Mouse (Mus musculus) central nervous system, embryonic 11.5 days (tissue): ENCODE measurements around the gene Tpm3. TPM values are rescaled to one million over a fixed set of nuclear protein-coding genes. Genes with fewer than 3 reads are reported as not detected.

Experiments used
- polyA plus RNA-seq: library from polyadenylated mRNA; depleted of rRNA; stranded (reverse); fragments of >200 nt; gene quantifications from 2 replicates; pipeline ENCODE4 v1.2.3, GENCODE M21; 2012; rRNA removed

Tpm3 gene
- polyA plus RNA-seq, result 273 and 485 TPM in 2 replicates

DNA sequence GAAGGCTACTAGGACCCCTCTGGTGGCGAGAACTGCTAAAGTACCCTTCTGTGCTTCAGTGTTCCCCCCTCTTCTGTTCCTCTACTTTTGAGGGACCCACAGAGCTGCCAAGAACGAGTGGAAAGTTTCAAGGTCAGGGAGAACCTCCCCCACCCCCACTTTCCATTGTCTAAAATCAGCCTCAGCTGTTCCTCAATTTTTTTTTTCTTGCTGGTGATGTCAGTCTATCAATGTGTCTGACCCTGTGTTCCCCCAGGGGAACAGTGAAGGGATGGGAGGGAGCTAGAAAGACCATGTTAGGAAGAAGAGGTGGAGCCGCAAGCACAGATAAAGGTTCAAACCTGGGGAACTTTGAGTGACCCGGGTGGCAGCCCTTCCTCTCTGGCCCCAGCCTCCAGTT lies at the start of gene Tpm3:
Gene Tpm3, plus strand, starts transcription at position 356 of the 400 bp plus-strand sequence.

DNA sequence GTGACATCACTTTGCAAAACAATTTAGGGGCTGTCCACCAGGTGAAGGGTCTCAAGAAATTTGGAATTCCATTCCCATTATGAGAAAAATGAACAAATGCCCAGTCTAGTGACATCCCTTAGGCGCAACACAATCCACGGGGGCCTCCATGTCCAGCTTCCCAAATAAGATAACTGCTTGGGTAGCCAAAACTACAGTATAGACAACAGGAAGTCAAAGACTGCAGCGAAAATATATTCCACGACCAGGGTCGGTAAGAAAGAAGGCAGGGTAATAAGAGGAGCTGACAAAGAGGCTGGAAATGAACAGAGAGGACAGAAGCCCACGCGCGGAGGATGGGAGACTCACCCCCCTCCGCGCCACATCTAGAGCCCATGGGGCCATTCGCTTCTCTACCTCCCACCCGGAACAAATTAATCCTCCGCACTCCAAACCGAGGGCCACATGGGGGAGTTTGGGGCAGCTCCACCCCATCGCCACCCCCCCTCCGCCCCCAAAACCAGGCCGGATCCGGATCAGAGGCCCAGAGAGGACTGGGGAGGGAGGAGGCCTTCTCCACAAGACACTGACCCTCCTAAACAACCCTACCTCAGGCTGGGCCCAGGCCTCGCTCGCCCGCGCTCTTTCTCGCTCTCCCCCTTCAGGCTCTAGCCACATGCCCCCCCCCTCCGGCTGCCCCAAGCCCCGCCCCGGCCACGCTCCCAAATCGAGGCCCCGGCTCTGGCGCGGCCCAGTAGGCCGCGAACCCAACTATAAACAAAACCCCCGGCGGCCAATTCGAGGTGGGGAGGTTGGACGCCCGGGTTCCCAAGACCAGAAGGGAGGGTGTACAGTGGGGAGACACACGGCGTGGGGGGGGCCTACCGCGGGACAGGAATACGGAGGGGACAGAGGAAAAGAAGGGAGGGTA lies 20.8 kb upstream of the Tpm3 start, which contains the start of gene 4933434E20Rik:
Gene 4933434E20Rik, plus strand, starts transcription at position 196 of the 910 bp plus-strand sequence.

DNA sequence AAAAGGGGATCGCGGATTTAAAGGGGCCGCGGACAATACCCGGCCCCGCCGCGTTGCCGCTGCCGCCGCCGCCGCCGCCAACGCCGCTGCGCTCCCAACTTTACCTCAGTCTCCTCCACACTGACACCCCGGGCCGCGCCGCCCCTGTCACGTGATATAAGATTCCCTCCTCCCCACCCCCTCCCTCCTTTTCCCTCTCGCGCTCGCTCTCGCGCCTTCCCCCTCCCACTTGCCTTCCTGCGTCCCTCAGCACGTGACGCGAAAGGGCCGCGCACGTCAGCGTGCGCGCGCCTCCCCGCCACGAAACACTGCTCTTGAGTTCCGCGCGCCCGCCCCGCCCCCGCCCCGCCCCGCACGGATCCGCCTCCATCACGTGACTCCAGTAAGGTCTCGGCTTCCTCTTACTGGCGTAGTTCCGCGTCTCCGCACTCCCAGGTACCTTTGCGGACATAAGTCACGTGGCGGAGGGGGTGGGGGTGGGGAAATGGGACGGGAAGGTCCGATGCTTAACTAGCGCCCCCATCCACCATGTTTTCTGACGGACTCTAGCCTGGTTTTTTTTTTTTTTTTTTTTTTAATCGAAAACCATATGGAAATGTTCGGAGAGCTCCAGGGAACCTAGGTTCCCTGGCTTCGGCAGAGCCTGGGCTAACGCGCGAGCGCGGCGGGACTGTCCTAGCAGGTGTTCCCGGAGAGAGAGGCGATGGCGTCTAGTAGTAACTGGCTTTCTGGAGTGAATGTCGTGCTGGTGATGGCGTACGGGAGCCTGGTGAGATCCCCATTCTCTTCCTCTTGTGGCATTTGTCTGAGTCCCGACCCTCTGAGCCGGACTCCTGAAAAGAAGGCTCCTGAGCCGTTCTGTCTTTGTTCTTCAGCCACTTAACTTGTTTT lies 19.9 kb upstream of the Tpm3 start, which contains the start of gene Ubap2l:
Gene Ubap2l, minus strand, starts transcription at position 278 of the 891 bp plus-strand sequence.

DNA sequence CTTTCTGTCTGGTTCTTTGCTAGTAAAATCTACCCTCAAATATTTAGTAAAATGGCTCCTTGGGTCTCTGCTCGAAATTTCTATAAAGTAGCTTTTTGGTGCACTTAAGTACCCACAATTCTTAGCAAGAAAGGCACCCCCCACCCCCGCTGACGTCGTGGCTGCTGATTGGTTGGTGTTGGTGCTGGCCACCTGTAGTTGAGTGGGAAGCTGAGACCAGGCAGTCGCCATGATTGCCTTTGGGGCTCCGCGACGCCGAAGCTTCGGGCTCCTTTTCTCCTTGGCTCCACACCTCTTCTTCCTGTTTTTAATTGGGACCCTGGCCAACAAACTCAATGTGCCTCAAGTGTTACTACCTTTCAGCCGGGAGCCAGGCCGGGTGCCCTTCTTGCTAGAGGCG lies 31.5 kb downstream of the Tpm3 start, which contains the start of gene Nup210l:
Gene Nup210l, plus strand, starts transcription at position 195 of the 400 bp plus-strand sequence.

Other genes starting within 250 kb of the Tpm3 start
- 1.4 and 2.4 TPM in 2 replicates for gene She, start 241.3 kb upstream of the Tpm3 start, polyA plus RNA-seq
- 0.35 and 0.68 TPM in 2 replicates for gene Il6ra, start 159.5 kb upstream of the Tpm3 start, polyA plus RNA-seq
- 38.5 and 58.0 TPM in 2 replicates for gene Atp8b2, start 109.1 kb upstream of the Tpm3 start, polyA plus RNA-seq
- gene Hax1, start 73.9 kb upstream of the Tpm3 start, polyA plus RNA-seq, result 146 and 396 TPM in 2 replicates
- gene 4933434E20Rik, start 21.0 kb upstream of the Tpm3 start, polyA plus RNA-seq, result 91.0 and 120 TPM in 2 replicates
- gene Ubap2l, start 20.0 kb upstream of the Tpm3 start, polyA plus RNA-seq, result 111 and 173 TPM in 2 replicates
- gene Nup210l, start 31.5 kb downstream of the Tpm3 start, polyA plus RNA-seq, result 2.3 and 3.0 TPM in 2 replicates
- gene Rps27, start 141.0 kb downstream of the Tpm3 start, polyA plus RNA-seq, result 1,490 and 2,994 TPM in 2 replicates
- 30.1 and 40.6 TPM in 2 replicates for gene Rab13, start 141.0 kb downstream of the Tpm3 start, polyA plus RNA-seq
- 55.7 and 58.3 TPM in 2 replicates for gene Jtb, start 158.9 kb downstream of the Tpm3 start, polyA plus RNA-seq
- 2.4 and 3.6 TPM in 2 replicates for gene Creb3l4, start 170.9 kb downstream of the Tpm3 start, polyA plus RNA-seq
- gene Slc39a1, start 175.5 kb downstream of the Tpm3 start, polyA plus RNA-seq, result 27.3 and 38.8 TPM in 2 replicates
- gene Crtc2, start 181.5 kb downstream of the Tpm3 start, polyA plus RNA-seq, result 37.2 and 54.6 TPM in 2 replicates
- 17.1 and 20.7 TPM in 2 replicates for gene Dennd4b, start 192.5 kb downstream of the Tpm3 start, polyA plus RNA-seq
- 22.4 and 37.6 TPM in 2 replicates for gene Gatad2b, start 220.5 kb downstream of the Tpm3 start, polyA plus RNA-seq